Mouse (Mus musculus) midbrain, embryonic 11.5 days (tissue): Measurements from ENCODE around the gene Olfr1265. TPM values are rescaled to one million over a fixed set of nuclear protein-coding genes. Genes with fewer than 3 reads are reported as not detected.

Source experiments
- ATAC-seq: fragments of 200-750 bp; cut with Nextera tagmentation; 2 replicates; pipeline ENCODE4 v1.8.0; 2017; ENCODE audit warnings: moderate TSS enrichment, moderate library complexity; ENCODE audit not compliant: low FRiP score
- DNase-seq: peaks from one replicate; pipeline ENCODE4 v3.0.0; 2015; ENCODE audit warnings: low spot score; ENCODE audit errors: missing footprints
- H3K27ac ChIP-seq: fragments of 300-500 bp; sonication (generic); 2 replicates; pipeline ENCODE4 v1.5.1; 2014; ENCODE audit warnings: low read depth, low read length
- H3K27me3 ChIP-seq: fragments of 300-500 bp; sonication (generic); 2 replicates; pipeline ENCODE4 v1.6.1; 2014; ENCODE audit warnings: mild to moderate bottlenecking, low read length, moderate library complexity, mixed read lengths; ENCODE audit not compliant: control insufficient read depth, insufficient read depth
- H3K36me3 ChIP-seq: fragments of 300-500 bp; sonication (generic); 2 replicates; pipeline ENCODE4 v1.6.1; 2014; ENCODE audit warnings: mild to moderate bottlenecking, low read length, moderate library complexity, mixed read lengths; ENCODE audit not compliant: control insufficient read depth, insufficient read depth
- H3K4me1 ChIP-seq: fragments of 300-500 bp; sonication (generic); 2 replicates; pipeline ENCODE4 v1.6.1; 2014; ENCODE audit warnings: low read length; ENCODE audit not compliant: control insufficient read depth, insufficient read depth
- H3K4me2 ChIP-seq: fragments of 300-500 bp; sonication (generic); 2 replicates; pipeline ENCODE4 v1.6.1; 2014; ENCODE audit warnings: mild to moderate bottlenecking, moderate library complexity
- H3K4me3 ChIP-seq: fragments of 300-500 bp; sonication (generic); 2 replicates; pipeline ENCODE4 v1.5.1; 2014; ENCODE audit warnings: low read depth, low read length
- H3K9ac ChIP-seq: fragments of 300-500 bp; sonication (generic); 2 replicates; pipeline ENCODE4 v1.6.1; 2014; ENCODE audit warnings: low read length
- H3K9me3 ChIP-seq: fragments of 300-500 bp; sonication (generic); 2 replicates; pipeline ENCODE4 v1.6.1; 2016; ENCODE audit warnings: low read length; ENCODE audit not compliant: control insufficient read depth
- WGBS: fragments of 180-500 bp; shearing (Covaris S2); extraction: QIAGEN DNeasy Blood & Tissue Kit; methylation state at CpG from one replicate; pipeline ENCODE4 v1.1.7; 2014; 5-methylcytosine and 5-hydroxymethylcytosine counted together
- polyA plus RNA-seq: library from polyadenylated mRNA; unstranded; fragments of >200 nt; fragmentation: Nextera tagmentation; extraction: Ambion mirVana; gene quantifications from 2 replicates; pipeline ENCODE4 v1.2.1, GENCODE M21; 2014

Gene Olfr1265
- polyA plus RNA-seq: not detected in 2 replicates

GRCm38 (mm10) chr2:90035037-90035436, at the start of gene Olfr1265:
Gene Olfr1265 (plus strand): TSS chr2:90035337.
- Histone ChIP-seq H3K27ac (no peak within 1 kb of the TSS), H3K4me1 (no peaks in the 10 kb centered on the region), H3K4me3 (no peak within 1 kb of the TSS), H3K36me3 (no peaks in the 10 kb centered on the region), H3K9me3 (no peaks in the 10 kb centered on the region), H3K27me3 (no peaks in the 10 kb centered on the region), H3K9ac (no peak within 1 kb of the TSS), H3K4me2 (no peak within 1 kb of the TSS)
- DNase-seq: no peak
- no peak for ATAC-seq

DNA sequence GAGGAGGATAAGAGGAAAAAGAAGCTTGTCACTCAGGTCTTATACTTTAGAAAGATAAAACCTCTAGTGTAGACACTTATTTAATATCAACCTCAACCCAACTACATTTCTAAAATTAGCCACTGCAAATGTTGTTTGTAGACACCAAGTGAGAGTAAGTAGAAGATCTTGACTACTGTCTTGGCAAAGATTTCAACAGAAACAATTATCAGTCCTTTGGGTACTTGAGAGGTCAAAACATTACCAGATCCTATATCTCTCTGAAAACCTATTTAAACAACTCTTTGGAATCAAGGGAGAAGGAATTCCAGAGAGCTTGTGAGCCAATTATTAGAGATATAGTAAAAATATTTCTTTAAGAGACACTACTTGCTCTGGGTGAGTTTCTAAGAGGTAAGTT, 44.2 kb upstream of the Olfr1265 start, which contains the start of gene Olfr1261:
Gene Olfr1261 (plus strand): TSS at position 301 of the 400 bp plus-strand sequence.
- no peaks in the 10 kb centered on the region for H3K36me3 ChIP-seq

GRCm38 (mm10) chr2:89999845-90000244, 35.3 kb upstream of the Olfr1265 start, which contains the start of gene Olfr1262:
Gene Olfr1262 (plus strand): TSS chr2:90000145.
- no peak for DNase-seq

More for the DNA sequence above, 44.2 kb upstream of the Olfr1265 start, which contains the start of gene Olfr1261:
- no peak for DNase-seq
- no peaks in the 10 kb centered on the region for H3K4me1 ChIP-seq
- no peak within 1 kb of the TSS for H3K9ac ChIP-seq
- no peak within 1 kb of the TSS for H3K27ac ChIP-seq
- H3K4me3 ChIP-seq: no peak within 1 kb of the TSS
- H3K9me3 ChIP-seq: no peaks in the 10 kb centered on the region
- H3K4me2 ChIP-seq: no peak within 1 kb of the TSS
- ATAC-seq: no peak
- H3K27me3 ChIP-seq: no peaks in the 10 kb centered on the region

DNA sequence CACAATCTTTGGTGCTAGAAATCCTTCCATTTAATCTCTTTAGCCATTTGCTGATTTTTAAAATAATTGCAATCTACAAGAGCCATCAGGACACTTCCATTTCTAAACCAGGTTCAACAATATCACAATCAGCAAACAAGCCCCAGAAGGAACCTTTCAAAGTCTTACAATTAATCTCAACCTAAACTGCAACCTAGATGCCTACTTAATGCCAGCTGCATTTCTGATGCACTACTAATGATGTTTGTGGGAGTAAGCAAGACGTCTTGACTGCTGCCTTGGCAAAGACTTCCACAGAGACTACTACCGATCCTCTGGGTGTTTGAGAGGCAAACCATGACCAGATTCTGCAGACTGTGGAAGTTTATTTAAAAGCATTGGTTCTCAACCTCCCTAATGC, 23.3 kb upstream of the Olfr1265 start, which contains the start of gene Olfr1263:
Gene Olfr1263 (plus strand): TSS at position 301 of the 400 bp plus-strand sequence.
- 85% methylated on average over 2 of the region's 2 CpGs for WGBS
- H3K9ac ChIP-seq: no peak within 1 kb of the TSS
- H3K27ac ChIP-seq: no peak within 1 kb of the TSS
- no peak within 1 kb of the TSS for H3K4me2 ChIP-seq
- DNase-seq (no peak), ATAC-seq (no peak)
- H3K27me3 ChIP-seq: no peaks in the 10 kb centered on the region
- no peak within 1 kb of the TSS for H3K4me3 ChIP-seq
- no peaks in the 10 kb centered on the region for H3K4me1 ChIP-seq
- no peaks in the 10 kb centered on the region for H3K9me3 ChIP-seq
- H3K36me3 ChIP-seq: no peaks in the 10 kb centered on the region

More at GRCm38 (mm10) chr2:89999845-90000244, 35.3 kb upstream of the Olfr1265 start, which contains the start of gene Olfr1262:
- Histone ChIP-seq H3K4me2 (no peak within 1 kb of the TSS), H3K4me1 (no peaks in the 10 kb centered on the region), H3K27ac (no peak within 1 kb of the TSS), H3K36me3 (no peaks in the 10 kb centered on the region), H3K4me3 (no peak within 1 kb of the TSS), H3K27me3 (no peaks in the 10 kb centered on the region), H3K9ac (no peak within 1 kb of the TSS), H3K9me3 (no peaks in the 10 kb centered on the region)
- ATAC-seq: no peak

- Histone ChIP-seq H3K36me3 (no peaks in the 10 kb centered on the region), H3K4me1 (no peaks in the 10 kb centered on the region), H3K9ac (no peak within 1 kb of the TSS), H3K27me3 (no peaks in the 10 kb centered on the region), H3K27ac (no peak within 1 kb of the TSS), H3K4me3 (no peak within 1 kb of the TSS), H3K4me2 (no peak within 1 kb of the TSS), H3K9me3 (no peaks in the 10 kb centered on the region)
- no peak for ATAC-seq
- DNase-seq: no peak
- WGBS: 71% methylated on average over 2 of the region's 2 CpGs
Measured at GRCm38 (mm10) chr2:90025477-90025876, 9.7 kb upstream of the Olfr1265 start, which contains the start of gene Olfr1264. Gene Olfr1264 (minus strand): TSS chr2:90025577.

- Histone ChIP-seq H3K9ac (no peak within 1 kb of the TSS), H3K27ac (no peak within 1 kb of the TSS), H3K36me3 (no peaks in the 10 kb centered on the region), H3K4me1 (no peaks in the 10 kb centered on the region), H3K4me3 (no peak within 1 kb of the TSS), H3K27me3 (no peaks in the 10 kb centered on the region), H3K9me3 (no peaks in the 10 kb centered on the region), H3K4me2 (no peak within 1 kb of the TSS)
- ATAC-seq (no peak), DNase-seq (no peak)
Measured at GRCm38 (mm10) chr2:90063494-90063893, 28.4 kb downstream of the Olfr1265 start, which contains the start of gene Olfr140. Gene Olfr140 (minus strand): TSS chr2:90063594.

DNA sequence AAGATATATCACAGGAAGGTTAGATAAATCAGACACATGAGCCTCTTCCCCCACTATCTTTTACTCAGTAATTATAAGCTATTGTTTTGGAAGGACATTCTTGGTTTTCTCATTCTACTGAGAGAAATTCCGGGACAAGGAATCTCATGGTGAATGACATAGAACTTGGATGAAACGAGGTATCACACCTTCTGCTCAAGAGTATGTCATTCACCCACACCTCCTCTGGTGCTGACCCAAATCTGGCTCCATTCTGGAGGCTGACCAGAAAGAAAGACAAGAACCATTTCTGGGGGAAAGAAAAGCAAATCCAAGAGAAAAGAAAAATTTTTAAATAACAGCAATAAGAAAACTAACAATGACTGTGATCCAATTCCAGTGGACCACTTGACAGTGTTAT, 34.9 kb downstream of the Olfr1265 start:
- Histone ChIP-seq H3K4me2 (no peak overlapping the region), H3K27me3 (no peaks in the 10 kb centered on the region), H3K36me3 (no peaks in the 10 kb centered on the region), H3K9ac (no peak overlapping the region), H3K9me3 (no peaks in the 10 kb centered on the region), H3K27ac (no peak overlapping the region), H3K4me3 (no peak overlapping the region), H3K4me1 (no peaks in the 10 kb centered on the region)
- DNase-seq (no peak), ATAC-seq (no peak)
- 79% methylated on average over 2 of the region's 2 CpGs for WGBS

Other genes starting within 250 kb of the Olfr1265 start
- not detected in 2 replicates for gene Olfr1254, start 241.7 kb upstream of the Olfr1265 start, polyA plus RNA-seq
- not detected in 2 replicates for gene Olfr1255, start 223.3 kb upstream of the Olfr1265 start, polyA plus RNA-seq
- gene Olfr1256, start 193.8 kb upstream of the Olfr1265 start, polyA plus RNA-seq: not detected in 2 replicates
- not detected in 2 replicates for gene Olfr48, start 187.1 kb upstream of the Olfr1265 start, polyA plus RNA-seq
- gene Olfr1257, start 156.9 kb upstream of the Olfr1265 start, polyA plus RNA-seq: not detected in 2 replicates
- not detected in 2 replicates for gene Olfr1258, start 108.0 kb upstream of the Olfr1265 start, polyA plus RNA-seq
- not detected in 2 replicates for gene Olfr1259, start 86.7 kb upstream of the Olfr1265 start, polyA plus RNA-seq
- not detected in 2 replicates for gene Olfr1260, start 61.0 kb upstream of the Olfr1265 start, polyA plus RNA-seq
- not detected in 2 replicates for gene Olfr1261, start 44.1 kb upstream of the Olfr1265 start, polyA plus RNA-seq
- gene Olfr1262, start 35.2 kb upstream of the Olfr1265 start, polyA plus RNA-seq: not detected in 2 replicates
- gene Olfr1263, start 23.2 kb upstream of the Olfr1265 start, polyA plus RNA-seq: not detected in 2 replicates
- gene Olfr1264, start 9.8 kb upstream of the Olfr1265 start, polyA plus RNA-seq: not detected in 2 replicates
- not detected in 2 replicates for gene Olfr140, start 28.3 kb downstream of the Olfr1265 start, polyA plus RNA-seq
- gene Olfr1269, start 86.1 kb downstream of the Olfr1265 start, polyA plus RNA-seq: not detected in 2 replicates
- not detected in 2 replicates for gene Olfr32, start 107.0 kb downstream of the Olfr1265 start, polyA plus RNA-seq
- not detected in 2 replicates for gene Olfr1270, start 117.8 kb downstream of the Olfr1265 start, polyA plus RNA-seq
- not detected in 2 replicates for gene Olfr1506, start 189.2 kb downstream of the Olfr1265 start, polyA plus RNA-seq
- not detected in 2 replicates for gene Olfr142, start 222.3 kb downstream of the Olfr1265 start, polyA plus RNA-seq
- gene Olfr1271, start 235.7 kb downstream of the Olfr1265 start, polyA plus RNA-seq: not detected in 2 replicates